Mouse (Mus musculus) cerebellum, postnatal 14 days (tissue): ENCODE results near the gene Aunip.

Experiments used
- DNase-seq, 2 experiments: peaks; one replicate each; pipeline ENCODE4 v3.0.0; 2021; ENCODE audit warnings: mixed read lengths in 2 of 2

Aunip gene

GRCm38 (mm10) chr4:134516981-134517380 is 6.2 kb downstream of the Aunip start:
- DNase-seq: no peak

GRCm38 (mm10) chr4:134517719-134518118 is 6.9 kb downstream of the Aunip start:
- no peak for DNase-seq

- no peak for DNase-seq
These were observed 7.7 kb downstream of the Aunip start for GRCm38 (mm10) chr4:134518541-134518940.

GRCm38 (mm10) chr4:134519281-134519680 is 8.5 kb downstream of the Aunip start:
- DNase-seq: no peak

GRCm38 (mm10) chr4:134523447-134523846 is 12.6 kb downstream of the Aunip start:
- no peak for DNase-seq

- no peak for DNase-seq
These were observed 15.0 kb downstream of the Aunip start for GRCm38 (mm10) chr4:134525806-134526205.

GRCm38 (mm10) chr4:134526220-134526619 is 15.4 kb downstream of the Aunip start:
- no peak for DNase-seq

GRCm38 (mm10) chr4:134532928-134533327 is 22.1 kb downstream of the Aunip start:
- DNase-seq: no peak

- DNase-seq: no peak
These were observed 22.6 kb downstream of the Aunip start for GRCm38 (mm10) chr4:134533421-134533820.

GRCm38 (mm10) chr4:134534124-134534886 is 23.5 kb downstream of the Aunip start:
- DNase-seq: peak; percentile 62 to 64

GRCm38 (mm10) chr4:134534932-134535786 is 24.4 kb downstream of the Aunip start, which contains the start of gene Mtfr1l:
Gene Mtfr1l (minus strand): TSS chr4:134535387.
- DNase-seq: peak; percentile 95 to 97

GRCm38 (mm10) chr4:134535787-134536151 is 25.0 kb downstream of the Aunip start:
- DNase-seq: peak in 1 of 2 experiments; percentile 41

GRCm38 (mm10) chr4:134538997-134539580 is 28.3 kb downstream of the Aunip start:
- DNase-seq: peak; percentile 63 to 70

- DNase-seq: no peak
These were observed 31.9 kb downstream of the Aunip start for GRCm38 (mm10) chr4:134542726-134543125.

- peak; percentile 98 for DNase-seq
These were observed 32.5 kb downstream of the Aunip start for GRCm38 (mm10) chr4:134543261-134543660.

- peak; percentile 63 to 70 for DNase-seq
These were observed 36.3 kb downstream of the Aunip start for GRCm38 (mm10) chr4:134546814-134547705.

- DNase-seq: peak in 1 of 2 experiments; percentile 50
These were observed 37.6 kb downstream of the Aunip start for GRCm38 (mm10) chr4:134548169-134548938.

GRCm38 (mm10) chr4:134549899-134550298 is 39.1 kb downstream of the Aunip start:
- DNase-seq: peak in 1 of 2 experiments; percentile 46

GRCm38 (mm10) chr4:134551494-134552316 is 40.9 kb downstream of the Aunip start, which contains the start of gene Selenon:
Gene Selenon (minus strand): TSS chr4:134552166.
- DNase-seq: peak; percentile 73 to 78

GRCm38 (mm10) chr4:134553631-134554030 is 42.8 kb downstream of the Aunip start:
- DNase-seq: peak in 1 of 2 experiments; percentile 50
